Mouse (Mus musculus) small intestine, adult 2 months (tissue): ENCODE results near the gene Clca3a2.

Experiments
- CTCF ChIP-seq: fragments of 200-500 bp; IDR thresholded peaks from 2 replicates; pipeline ENCODE4 v1.5.1; 2012; ENCODE audit warnings: low read depth, mild to moderate bottlenecking, control low read depth, inconsistent platforms, low read length, moderate library complexity, mixed read lengths; ENCODE audit not compliant: insufficient replicate concordance, insufficient read length; ENCODE audit errors: extremely low read depth
- POLR2A ChIP-seq: fragments of 200-500 bp; IDR thresholded peaks from 2 replicates; pipeline ENCODE4 v1.6.1; 2012; ENCODE audit warnings: low read depth, mild to moderate bottlenecking, control low read depth, inconsistent platforms, low read length, moderate library complexity

- no peak for TF ChIP-seq CTCF
- TF ChIP-seq POLR2A = no peak
These were observed 57.8 kb downstream of the Clca3a2 start for GRCm38 (mm10) chr3:144761454-144761853.
